Mouse (Mus musculus): Measurements from ENCODE around the gene Polr3a.
A peak's percentile ranks its signal among the peaks of the same experiment; 100 is the strongest.

Gene Polr3a

GRCm38 (mm10) chr14:24486773-24487227, at the start of gene Polr3a, which contains the start of gene Rps24:
Gene Polr3a (minus strand): TSS chr14:24487058.
Gene Rps24 (plus strand): TSS chr14:24487125.
- peak; percentile 67 for DNase-seq (ENCODE audit: low read depth)

GRCm38 (mm10) chr14:24534865-24535545, 48.1 kb upstream of the Polr3a start:
- no peak for DNase-seq (ENCODE audit: low read depth)

GRCm38 (mm10) chr14:24530228-24530627, 43.4 kb upstream of the Polr3a start:
- DNase-seq (ENCODE audit: low read depth), result no peak

GRCm38 (mm10) chr14:24526440-24526839, 39.6 kb upstream of the Polr3a start:
- DNase-seq (ENCODE audit: low read depth), result no peak

- DNase-seq (ENCODE audit: low read depth), result no peak
Measured at GRCm38 (mm10) chr14:24525677-24526415, 39.0 kb upstream of the Polr3a start.

GRCm38 (mm10) chr14:24525137-24525536, 38.3 kb upstream of the Polr3a start:
- DNase-seq (ENCODE audit: low read depth), result no peak

- no peak for DNase-seq (ENCODE audit: low read depth)
Measured at GRCm38 (mm10) chr14:24521597-24521996, 34.7 kb upstream of the Polr3a start.

- DNase-seq (ENCODE audit: low read depth), result no peak
Measured at GRCm38 (mm10) chr14:24512527-24513161, 25.8 kb upstream of the Polr3a start.

GRCm38 (mm10) chr14:24510679-24511078, 23.8 kb upstream of the Polr3a start:
- no peak for DNase-seq (ENCODE audit: low read depth)

GRCm38 (mm10) chr14:24510218-24510617, 23.4 kb upstream of the Polr3a start:
- DNase-seq (ENCODE audit: low read depth), result no peak

- DNase-seq (ENCODE audit: low read depth), result no peak
Measured at GRCm38 (mm10) chr14:24509557-24509956, 22.7 kb upstream of the Polr3a start.

GRCm38 (mm10) chr14:24508070-24508773, 21.4 kb upstream of the Polr3a start:
- DNase-seq (ENCODE audit: low read depth), result no peak

GRCm38 (mm10) chr14:24507452-24508069, 20.7 kb upstream of the Polr3a start:
- no peak for DNase-seq (ENCODE audit: low read depth)

- DNase-seq (ENCODE audit: low read depth), result no peak
Measured at GRCm38 (mm10) chr14:24501256-24501655, 14.4 kb upstream of the Polr3a start.

- DNase-seq (ENCODE audit: low read depth), result no peak
Measured at GRCm38 (mm10) chr14:24500845-24501186, 14.0 kb upstream of the Polr3a start.

GRCm38 (mm10) chr14:24500091-24500844, 13.4 kb upstream of the Polr3a start:
- DNase-seq (ENCODE audit: low read depth), result peak; percentile 49

GRCm38 (mm10) chr14:24499478-24499877, 12.6 kb upstream of the Polr3a start:
- no peak for DNase-seq (ENCODE audit: low read depth)

- no peak for DNase-seq (ENCODE audit: low read depth)
Measured at GRCm38 (mm10) chr14:24498561-24499255, 11.8 kb upstream of the Polr3a start.

- DNase-seq (ENCODE audit: low read depth), result no peak
Measured at GRCm38 (mm10) chr14:24497443-24497842, 10.6 kb upstream of the Polr3a start.

GRCm38 (mm10) chr14:24496507-24496906, 9.6 kb upstream of the Polr3a start:
- no peak for DNase-seq (ENCODE audit: low read depth)
